Mouse (Mus musculus) C2C12 (cell line): ENCODE data around the gene Hspa1l. TPM values are rescaled to one million over a fixed set of nuclear protein-coding genes. Genes with fewer than 3 reads are reported as not detected.
A peak's percentile ranks its signal among the peaks of the same experiment; 100 is the strongest.
"Not testable (repeated sequence)": the region's sequence is repeated elsewhere in the genome, so short reads cannot be mapped to it uniquely, and the experiment has no call there.

Experiments
- H3K27me3 ChIP-seq: one replicate; pipeline ENCODE4 v1.6.1; 2011; ENCODE audit not compliant: control insufficient read depth, insufficient read depth, insufficient read length
- H3K36me3 ChIP-seq: one replicate; pipeline ENCODE4 v1.6.1; 2011; ENCODE audit not compliant: control insufficient read depth, insufficient read depth
- H3K4me3 ChIP-seq: one replicate; pipeline ENCODE4 v1.5.1; 2011; ENCODE audit warnings: mild to moderate bottlenecking, control low read depth; ENCODE audit not compliant: poor library complexity, insufficient read depth, severe bottlenecking
- H3K79me2 ChIP-seq: one replicate; pipeline ENCODE4 v1.6.1; 2011; ENCODE audit not compliant: control insufficient read depth, insufficient read depth
- H3K79me3 ChIP-seq: one replicate; pipeline ENCODE4 v1.6.1; 2011; ENCODE audit warnings: low read depth, control low read depth
- H3ac ChIP-seq: one replicate; pipeline ENCODE3; 2011; ENCODE audit warnings: low read depth; ENCODE audit not compliant: control insufficient read depth, insufficient read length
- CEBPB ChIP-seq: IDR thresholded peaks from one replicate; pipeline ENCODE4 v1.6.1; 2011; ENCODE audit warnings: low read depth, mild to moderate bottlenecking, control low read depth, moderate library complexity
- CTCF ChIP-seq: IDR thresholded peaks from one replicate; pipeline ENCODE4 v1.5.1; 2011; ENCODE audit not compliant: control insufficient read depth, insufficient read depth, insufficient read length
- FOSL1 ChIP-seq: IDR thresholded peaks from one replicate; pipeline ENCODE4 v1.8.0; 2011; ENCODE audit warnings: mild to moderate bottlenecking, low read length; ENCODE audit not compliant: poor library complexity, insufficient read depth, severe bottlenecking
- MAX ChIP-seq: IDR thresholded peaks from one replicate; pipeline ENCODE4 v1.6.1; 2011; ENCODE audit warnings: mild to moderate bottlenecking, control low read depth
- MYOD1 ChIP-seq: IDR thresholded peaks from one replicate; pipeline ENCODE4 v1.6.1; 2011; ENCODE audit warnings: low read depth; ENCODE audit not compliant: control insufficient read depth, insufficient read length
- MYOG ChIP-seq: IDR thresholded peaks from one replicate; pipeline ENCODE4 v1.6.1; 2011; ENCODE audit not compliant: control insufficient read depth, insufficient read length; ENCODE audit errors: extremely low read depth
- USF1 ChIP-seq: IDR thresholded peaks from one replicate; pipeline ENCODE4 v1.6.1; 2011; ENCODE audit warnings: low read depth, mild to moderate bottlenecking, control low read depth, moderate library complexity
- polyA plus RNA-seq: library from polyadenylated mRNA; unstranded; fragments of >200 nt; fragmentation: generic; extraction: Trizol; gene quantifications from one replicate; pipeline ENCODE4 v1.2.1, GENCODE M21; 2012; ENCODE audit warnings: missing spikeins

The Hspa1l gene
- polyA plus RNA-seq, 1 experiment = 0.99 TPM

GRCm38 (mm10) chr17:35002153-35002865 lies 29.8 kb downstream of the Hspa1l start:
- H3K36me3 ChIP-seq = peaks cover 51% of the 10 kb centered on the region

GRCm38 (mm10) chr17:35003022-35003838 lies 30.7 kb downstream of the Hspa1l start:
- Histone ChIP-seq H3K27me3 (no peaks in the 10 kb centered on the region), H3K4me3 (peak overlapping the region; percentile 83), H3K36me3 (peaks cover 51% of the 10 kb centered on the region), H3K79me2 (peaks cover 91% of the 10 kb centered on the region), H3K79me3 (peaks cover 76% of the 10 kb centered on the region), H3ac (peak overlapping the region; percentile 46)
- TF ChIP-seq MYOG = no peak
- TF ChIP-seq MYOD1 = no peak
- no peak for TF ChIP-seq FOSL1
- no peak for TF ChIP-seq CTCF
- no peak for TF ChIP-seq USF1
- no peak for TF ChIP-seq CEBPB
- TF ChIP-seq MAX = no peak

More at GRCm38 (mm10) chr17:35002153-35002865, 29.8 kb downstream of the Hspa1l start:
- TF ChIP-seq CEBPB (no peak), MAX (no peak), CTCF (no peak), USF1 (no peak), MYOG (no peak), MYOD1 (no peak), FOSL1 (no peak)
- peak overlapping the region; percentile 83 for H3K4me3 ChIP-seq
- peaks cover 91% of the 10 kb centered on the region for H3K79me2 ChIP-seq
- H3K79me3 ChIP-seq = peaks cover 73% of the 10 kb centered on the region
- H3ac ChIP-seq = peak overlapping the region; percentile 99
- H3K27me3 ChIP-seq = no peaks in the 10 kb centered on the region

- no peak overlapping the region for H3K4me3 ChIP-seq
- H3ac ChIP-seq = no peak overlapping the region
- H3K27me3 ChIP-seq = no peaks in the 10 kb centered on the region
- H3K36me3 ChIP-seq = peaks cover 51% of the 10 kb centered on the region
- H3K79me3 ChIP-seq = peaks cover 70% of the 10 kb centered on the region
- TF ChIP-seq USF1 (no peak), MAX (no peak), MYOG (no peak), FOSL1 (no peak), CEBPB (no peak), CTCF (no peak), MYOD1 (no peak)
- H3K79me2 ChIP-seq = peaks cover 91% of the 10 kb centered on the region
These were observed 31.7 kb downstream of the Hspa1l start for GRCm38 (mm10) chr17:35004075-35004717.

GRCm38 (mm10) chr17:35005158-35005557 lies 32.7 kb downstream of the Hspa1l start:
- Histone ChIP-seq H3K4me3 (no peak overlapping the region), H3K27me3 (no peaks in the 10 kb centered on the region), H3K79me2 (peaks cover 90% of the 10 kb centered on the region), H3ac (no peak overlapping the region), H3K79me3 (peaks cover 62% of the 10 kb centered on the region), H3K36me3 (peaks cover 60% of the 10 kb centered on the region)
- TF ChIP-seq FOSL1 = no peak
- TF ChIP-seq USF1 = no peak
- TF ChIP-seq MYOD1 = no peak
- no peak for TF ChIP-seq MYOG
- TF ChIP-seq CEBPB = no peak
- no peak for TF ChIP-seq MAX
- TF ChIP-seq CTCF = no peak

GRCm38 (mm10) chr17:35005902-35006301 lies 33.4 kb downstream of the Hspa1l start:
- H3K27me3 ChIP-seq, H3ac ChIP-seq, H3K4me3 ChIP-seq: not testable (repeated sequence)
- peaks cover 90% of the 10 kb centered on the region for H3K79me2 ChIP-seq
- peaks cover 63% of the 10 kb centered on the region for H3K79me3 ChIP-seq
- peaks cover 68% of the 10 kb centered on the region for H3K36me3 ChIP-seq
